Mouse (Mus musculus): ENCODE measurements around the gene Slc25a19. TPM values are rescaled to one million over a fixed set of nuclear protein-coding genes. Genes with fewer than 3 reads are reported as not detected.

Gene Slc25a19
- polyA plus RNA-seq, 1 experiment from 2014 or later = 49.7 TPM

GRCm38 (mm10) chr11:115600743-115601142 is 27.4 kb downstream of the Slc25a19 start:
- DNase-seq (ENCODE audit: low spot score) (no peak), ATAC-seq (replicated peaks; ENCODE audit: low FRiP score, low read depth) (no peak)
- H3K9ac ChIP-seq (ENCODE audit: low read depth, low read length) = no peak overlapping the region
- peaks cover 14% of the 10 kb centered on the region for H3K4me1 ChIP-seq (replicated peaks; ENCODE audit: insufficient read depth, low read length)
- no peaks in the 10 kb centered on the region for H3K9me3 ChIP-seq (replicated peaks; ENCODE audit: low read length)
- H3K27ac ChIP-seq = no peak overlapping the region
- WGBS = 87% methylated on average over 15 of the region's 15 CpGs
- TF ChIP-seq CTCF (IDR thresholded peaks at IDR 0.05; ENCODE audit: low read depth) = no peak
- no peak overlapping the region for H3K4me3 ChIP-seq (replicated peaks; ENCODE audit: low read depth, low read length)
- no peak overlapping the region for H3K4me2 ChIP-seq (ENCODE audit: low read length)
- no peaks in the 10 kb centered on the region for H3K27me3 ChIP-seq (ENCODE audit: insufficient read depth, low read length)
- H3K36me3 ChIP-seq (ENCODE audit: insufficient read depth, low read length) = peaks cover 10% of the 10 kb centered on the region

- Histone ChIP-seq H3K4me2 (ENCODE audit: low read length) (no peak overlapping the region), H3K36me3 (ENCODE audit: insufficient read depth, low read length) (peaks cover 6% of the 10 kb centered on the region), H3K4me3 (replicated peaks; ENCODE audit: low read depth, low read length) (no peak overlapping the region), H3K9ac (ENCODE audit: low read depth, low read length) (no peak overlapping the region), H3K27ac (no peak overlapping the region), H3K4me1 (replicated peaks; ENCODE audit: insufficient read depth, low read length) (peaks cover 8% of the 10 kb centered on the region), H3K9me3 (replicated peaks; ENCODE audit: low read length) (no peaks in the 10 kb centered on the region), H3K27me3 (ENCODE audit: insufficient read depth, low read length) (no peaks in the 10 kb centered on the region)
- ATAC-seq (replicated peaks; ENCODE audit: low FRiP score, low read depth) (no peak), DNase-seq (ENCODE audit: low spot score) (no peak)
- no peak for TF ChIP-seq CTCF (IDR thresholded peaks at IDR 0.05; ENCODE audit: low read depth)
- WGBS = 97% methylated on average over 7 of the region's 7 CpGs
Observed at GRCm38 (mm10) chr11:115599722-115600121, 28.4 kb downstream of the Slc25a19 start.

GRCm38 (mm10) chr11:115598309-115598708 is 29.8 kb downstream of the Slc25a19 start:
- no peaks in the 10 kb centered on the region for H3K9me3 ChIP-seq (replicated peaks; ENCODE audit: low read length)
- 93% methylated on average over 4 of the region's 4 CpGs for WGBS
- peaks cover 19% of the 10 kb centered on the region for H3K36me3 ChIP-seq (ENCODE audit: insufficient read depth, low read length)

GRCm38 (mm10) chr11:115595209-115595608 is 32.9 kb downstream of the Slc25a19 start:
- no peak for ATAC-seq (replicated peaks; ENCODE audit: low FRiP score, low read depth)
- peak; percentile 31; the same call in 1 of the 2 replicates for TF ChIP-seq CTCF (IDR thresholded peaks at IDR 0.05; ENCODE audit: low read depth)
- Histone ChIP-seq H3K9me3 (replicated peaks; ENCODE audit: low read length) (no peaks in the 10 kb centered on the region), H3K27ac (no peak overlapping the region), H3K36me3 (ENCODE audit: insufficient read depth, low read length) (peaks cover 45% of the 10 kb centered on the region), H3K4me2 (ENCODE audit: low read length) (no peak overlapping the region), H3K4me3 (replicated peaks; ENCODE audit: low read depth, low read length) (no peak overlapping the region), H3K27me3 (ENCODE audit: insufficient read depth, low read length) (no peaks in the 10 kb centered on the region), H3K9ac (ENCODE audit: low read depth, low read length) (no peak overlapping the region), H3K4me1 (replicated peaks; ENCODE audit: insufficient read depth, low read length) (no peaks in the 10 kb centered on the region)
- DNase-seq (ENCODE audit: low spot score) = no peak
- WGBS = 94% methylated on average over 3 of the region's 3 CpGs

More at GRCm38 (mm10) chr11:115598309-115598708, 29.8 kb downstream of the Slc25a19 start:
- no peak for ATAC-seq (replicated peaks; ENCODE audit: low FRiP score, low read depth)
- peaks cover 7% of the 10 kb centered on the region for H3K4me1 ChIP-seq (replicated peaks; ENCODE audit: insufficient read depth, low read length)
- no peak overlapping the region for H3K4me2 ChIP-seq (ENCODE audit: low read length)
- no peak overlapping the region for H3K27ac ChIP-seq
- no peak overlapping the region for H3K4me3 ChIP-seq (replicated peaks; ENCODE audit: low read depth, low read length)
- DNase-seq (ENCODE audit: low spot score) = no peak
- no peak for TF ChIP-seq CTCF (IDR thresholded peaks at IDR 0.05; ENCODE audit: low read depth)
- no peak overlapping the region for H3K9ac ChIP-seq (ENCODE audit: low read depth, low read length)
- no peaks in the 10 kb centered on the region for H3K27me3 ChIP-seq (ENCODE audit: insufficient read depth, low read length)

GRCm38 (mm10) chr11:115590526-115591075 is 37.5 kb downstream of the Slc25a19 start:
- no peak overlapping the region for H3K4me2 ChIP-seq (ENCODE audit: low read length)
- TF ChIP-seq CTCF (IDR thresholded peaks at IDR 0.05; ENCODE audit: low read depth) = no peak
- WGBS = 86% methylated on average over 2 of the region's 2 CpGs
- H3K4me1 ChIP-seq (replicated peaks; ENCODE audit: insufficient read depth, low read length) = no peaks in the 10 kb centered on the region
- no peak overlapping the region for H3K4me3 ChIP-seq (replicated peaks; ENCODE audit: low read depth, low read length)
- DNase-seq (ENCODE audit: low spot score) (no peak), ATAC-seq (replicated peaks; ENCODE audit: low FRiP score, low read depth) (no peak)
- H3K27ac ChIP-seq = no peak overlapping the region
- no peaks in the 10 kb centered on the region for H3K9me3 ChIP-seq (replicated peaks; ENCODE audit: low read length)
- H3K9ac ChIP-seq (ENCODE audit: low read depth, low read length) = no peak overlapping the region
- peaks cover 78% of the 10 kb centered on the region for H3K36me3 ChIP-seq (ENCODE audit: insufficient read depth, low read length)
- no peaks in the 10 kb centered on the region for H3K27me3 ChIP-seq (ENCODE audit: insufficient read depth, low read length)

GRCm38 (mm10) chr11:115587984-115588383 is 40.1 kb downstream of the Slc25a19 start:
- WGBS = 68% methylated on average over 9 of the region's 9 CpGs
- peaks cover 85% of the 10 kb centered on the region for H3K36me3 ChIP-seq (ENCODE audit: insufficient read depth, low read length)
- DNase-seq (ENCODE audit: low spot score) (no peak), ATAC-seq (replicated peaks; ENCODE audit: low FRiP score, low read depth) (peak; percentile 41; the same call in 1 of the 2 replicates)
- no peak overlapping the region for H3K9ac ChIP-seq (ENCODE audit: low read depth, low read length)
- H3K27me3 ChIP-seq (ENCODE audit: insufficient read depth, low read length) = no peaks in the 10 kb centered on the region
- no peak overlapping the region for H3K4me3 ChIP-seq (replicated peaks; ENCODE audit: low read depth, low read length)
- H3K9me3 ChIP-seq (replicated peaks; ENCODE audit: low read length) = no peaks in the 10 kb centered on the region
- no peak for TF ChIP-seq CTCF (IDR thresholded peaks at IDR 0.05; ENCODE audit: low read depth)
- no peak overlapping the region for H3K4me2 ChIP-seq (ENCODE audit: low read length)
- no peak overlapping the region for H3K27ac ChIP-seq
- no peaks in the 10 kb centered on the region for H3K4me1 ChIP-seq (replicated peaks; ENCODE audit: insufficient read depth, low read length)

- H3K36me3 ChIP-seq (ENCODE audit: insufficient read depth, low read length) = peaks cover 83% of the 10 kb centered on the region
- H3K9ac ChIP-seq (ENCODE audit: low read depth, low read length) = no peak overlapping the region
- no peak for TF ChIP-seq CTCF (IDR thresholded peaks at IDR 0.05; ENCODE audit: low read depth)
- no peaks in the 10 kb centered on the region for H3K4me1 ChIP-seq (replicated peaks; ENCODE audit: insufficient read depth, low read length)
- WGBS = 87% methylated on average over 9 of the region's 9 CpGs
- no peaks in the 10 kb centered on the region for H3K27me3 ChIP-seq (ENCODE audit: insufficient read depth, low read length)
- DNase-seq (ENCODE audit: low spot score) (no peak), ATAC-seq (replicated peaks; ENCODE audit: low FRiP score, low read depth) (no peak)
- H3K4me2 ChIP-seq (ENCODE audit: low read length) = no peak overlapping the region
- H3K27ac ChIP-seq = no peak overlapping the region
- H3K9me3 ChIP-seq (replicated peaks; ENCODE audit: low read length) = no peaks in the 10 kb centered on the region
- H3K4me3 ChIP-seq (replicated peaks; ENCODE audit: low read depth, low read length) = no peak overlapping the region
Observed at GRCm38 (mm10) chr11:115586403-115586802, 41.7 kb downstream of the Slc25a19 start.

Data from kidney, postnatal 0 days (tissue).